Mouse (Mus musculus): ENCODE measurements around the gene Mab21l1. TPM values are rescaled to one million over a fixed set of nuclear protein-coding genes. Genes with fewer than 3 reads are reported as not detected.

Gene Mab21l1
- total RNA-seq (2021) = 1 to 10 TPM; 1.1 to 1.8 TPM

DNA sequence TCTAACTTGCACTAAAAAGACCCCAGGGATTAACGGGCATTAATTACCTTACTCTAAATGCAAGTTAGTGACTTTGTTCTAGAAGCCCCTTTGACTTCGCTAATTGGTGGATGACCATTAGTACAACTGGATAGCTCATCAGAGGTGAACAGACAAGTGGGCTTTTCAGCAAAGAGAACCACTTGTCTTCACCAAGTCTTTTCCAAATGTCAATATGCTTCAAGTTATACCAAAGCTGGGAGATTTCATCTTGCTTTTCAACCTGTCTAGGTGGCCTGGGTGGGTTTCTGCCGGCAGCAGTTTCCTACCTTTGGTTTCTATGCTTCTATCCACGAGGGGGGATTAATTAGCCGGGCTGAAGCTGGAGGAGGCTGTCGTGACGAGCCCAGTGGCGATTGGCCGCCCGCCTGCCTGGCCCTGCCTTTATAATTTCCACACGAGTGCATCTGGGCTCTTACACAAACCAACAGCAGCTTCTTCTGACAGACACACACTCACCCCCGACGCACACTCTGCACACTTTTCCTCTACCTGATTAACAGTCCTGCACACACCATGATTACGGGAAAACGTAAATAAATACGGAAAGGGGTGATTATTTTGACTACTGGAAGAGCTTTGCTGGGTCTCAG, at the start of gene Mab21l1:
Gene Mab21l1 (plus strand): TSS at position 455 of the 632 bp plus-strand sequence.
- intact Hi-C loops (cut with DNase I) = no loop called here
- DNase-seq (ENCODE audit: low spot score in 2 of 2) = no peak

DNA sequence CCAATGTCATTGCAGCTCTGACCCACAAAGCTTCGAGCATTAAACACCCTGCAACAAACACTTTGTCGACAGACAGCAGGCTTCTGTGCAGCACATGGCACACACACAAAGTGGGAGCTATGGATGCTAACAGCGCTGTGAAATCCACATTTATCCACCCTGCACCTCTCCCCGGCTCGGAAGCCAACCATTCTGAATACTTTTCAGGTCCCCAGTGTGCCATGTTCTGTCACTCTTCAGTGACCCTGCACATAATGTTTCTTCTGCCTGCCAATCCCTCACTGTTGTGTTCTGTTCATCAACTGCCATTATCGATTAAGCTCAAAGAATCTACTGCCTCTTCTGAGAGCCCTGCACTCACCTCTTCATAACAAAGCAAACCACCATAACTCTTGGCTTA, 48.6 kb upstream of the Mab21l1 start:
- DNase-seq (ENCODE audit: low spot score in 2 of 2) = no peak
- intact Hi-C loops (cut with DNase I) = no loop called here

DNA sequence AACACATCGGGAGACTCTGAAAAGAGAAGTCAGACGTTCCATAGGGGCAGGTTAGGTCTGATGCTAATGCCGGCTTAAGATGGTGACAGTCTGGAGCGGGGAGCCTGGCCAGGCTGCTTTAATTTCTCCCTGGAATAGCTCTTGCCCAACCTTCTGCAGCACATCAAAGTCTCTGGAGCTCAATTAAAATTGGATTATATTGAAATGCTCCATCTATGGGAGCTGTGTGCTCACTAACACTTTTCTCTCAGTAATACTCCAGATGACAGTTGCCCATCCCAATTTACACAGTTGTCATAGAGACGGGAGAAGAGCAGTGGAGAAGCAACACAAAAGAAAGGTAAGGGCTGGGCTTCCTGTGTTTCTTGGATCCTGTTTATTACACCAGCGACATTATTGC, 40.9 kb upstream of the Mab21l1 start:
- DNase-seq (ENCODE audit: low spot score in 2 of 2) = no peak
- intact Hi-C loops (cut with DNase I) = no loop called here

DNA sequence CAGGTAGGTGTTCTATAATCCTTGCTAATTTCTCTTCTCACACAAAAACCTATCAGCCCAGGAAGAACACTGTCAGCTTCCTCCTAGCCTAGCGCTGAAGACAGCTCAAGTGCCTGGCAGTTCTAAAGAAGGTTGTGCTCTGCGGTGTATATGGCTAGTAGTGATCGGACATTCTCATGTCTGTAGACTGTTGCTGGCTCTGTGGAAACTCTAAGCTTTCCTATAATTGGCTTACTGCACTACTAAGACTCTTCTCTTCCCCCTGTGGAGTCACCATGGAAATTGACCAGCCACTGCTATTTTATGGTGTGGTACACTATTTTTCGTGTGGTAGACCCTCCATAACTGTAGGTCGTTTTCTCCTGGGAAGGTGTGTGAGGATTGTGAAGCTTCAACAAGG, 40.1 kb upstream of the Mab21l1 start:
- intact Hi-C loops (cut with DNase I) = no loop called here
- DNase-seq (ENCODE audit: low spot score in 2 of 2) = no peak

DNA sequence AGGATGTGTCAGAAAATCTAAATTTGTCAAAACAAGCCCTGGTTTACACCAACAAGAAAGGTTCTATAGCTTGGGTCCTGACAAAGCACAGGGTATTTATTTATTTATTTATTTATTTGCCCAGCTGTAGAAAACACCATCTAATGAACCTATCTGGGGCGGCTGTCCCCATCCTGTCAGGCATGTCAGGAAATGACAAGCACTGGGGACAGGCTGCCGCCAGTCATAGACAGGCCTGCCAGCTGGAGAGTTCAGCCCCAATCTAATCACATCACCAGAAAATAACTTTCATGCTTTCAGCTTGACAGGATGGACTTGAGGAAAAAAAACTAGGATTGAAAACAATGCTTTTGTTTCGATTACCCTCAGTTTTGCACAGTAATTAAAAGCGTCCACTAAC, 39.7 kb upstream of the Mab21l1 start:
- intact Hi-C loops (cut with DNase I) = no loop called here
- DNase-seq (ENCODE audit: low spot score in 2 of 2) = no peak

DNA sequence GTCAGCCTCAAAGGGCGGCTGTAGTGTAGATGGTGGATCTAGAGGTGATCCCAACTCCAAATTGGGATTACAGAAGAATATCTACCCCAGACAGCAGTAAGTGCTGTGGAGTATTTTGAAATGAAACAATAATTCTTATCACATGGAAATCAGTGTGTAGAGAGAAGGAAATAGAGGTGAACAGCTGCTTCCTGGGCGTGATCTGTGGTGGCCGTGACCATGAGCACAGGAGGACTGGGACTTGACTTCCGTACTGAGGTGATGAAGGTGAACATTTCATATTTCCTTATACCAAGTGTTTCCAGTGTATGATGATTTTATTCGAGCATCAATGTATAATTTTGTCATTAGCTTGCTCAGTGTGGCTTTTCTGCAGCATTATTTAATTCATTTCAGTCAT, 38.4 kb upstream of the Mab21l1 start:
- intact Hi-C loops (cut with DNase I) = no loop called here
- DNase-seq (ENCODE audit: low spot score in 2 of 2) = no peak

DNA sequence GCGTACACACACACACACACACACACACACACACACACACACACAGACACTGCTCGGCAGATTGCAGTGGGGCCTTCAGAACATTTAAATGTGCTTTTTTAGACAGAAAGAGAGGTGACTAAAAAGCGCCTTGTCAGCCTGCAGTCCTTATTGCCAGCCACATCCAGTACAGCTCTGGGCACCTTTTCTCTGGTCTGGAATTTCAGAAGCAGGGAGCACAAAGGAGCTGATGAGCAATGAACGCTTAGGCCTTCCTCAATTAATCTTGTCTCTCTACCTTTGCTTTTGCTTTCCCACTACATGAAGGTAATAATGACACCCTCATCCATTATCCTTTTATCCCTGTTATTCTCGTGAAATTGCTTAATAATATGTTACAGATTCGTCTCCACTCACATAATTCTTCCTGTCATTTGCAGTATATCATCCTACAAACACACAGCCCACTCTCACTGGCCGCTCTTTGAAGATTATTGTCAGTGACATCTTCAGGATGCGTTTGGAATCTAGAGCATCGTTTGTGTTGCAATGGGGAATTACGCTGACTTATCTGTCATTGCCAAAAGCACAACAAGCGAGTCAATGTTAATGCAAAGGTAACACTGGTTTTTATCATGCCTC, 31.8 kb upstream of the Mab21l1 start:
- intact Hi-C loops (cut with DNase I) = no loop called here
- no peak for DNase-seq (ENCODE audit: low spot score in 2 of 2)

DNA sequence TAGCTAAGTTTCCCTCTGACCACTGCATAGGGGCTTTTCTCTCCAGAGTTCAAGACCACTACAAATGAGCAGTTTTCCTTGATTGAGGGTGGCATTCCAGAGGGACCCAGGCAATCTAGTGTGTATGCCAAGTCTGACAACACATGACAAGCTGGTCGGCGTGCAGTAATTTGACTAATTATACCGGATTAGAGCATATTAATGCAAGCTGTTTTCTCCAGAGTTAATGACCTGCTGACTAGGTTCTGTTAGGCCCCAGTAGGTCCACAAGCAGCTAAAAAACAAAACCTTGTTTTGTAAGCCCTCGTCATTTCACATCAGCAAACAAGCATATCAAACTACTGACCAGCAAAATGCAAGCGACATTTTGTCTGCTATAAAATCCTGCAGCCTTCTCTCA, 30.9 kb upstream of the Mab21l1 start:
- DNase-seq (ENCODE audit: low spot score in 2 of 2) = no peak
- intact Hi-C loops (cut with DNase I) = no loop called here

DNA sequence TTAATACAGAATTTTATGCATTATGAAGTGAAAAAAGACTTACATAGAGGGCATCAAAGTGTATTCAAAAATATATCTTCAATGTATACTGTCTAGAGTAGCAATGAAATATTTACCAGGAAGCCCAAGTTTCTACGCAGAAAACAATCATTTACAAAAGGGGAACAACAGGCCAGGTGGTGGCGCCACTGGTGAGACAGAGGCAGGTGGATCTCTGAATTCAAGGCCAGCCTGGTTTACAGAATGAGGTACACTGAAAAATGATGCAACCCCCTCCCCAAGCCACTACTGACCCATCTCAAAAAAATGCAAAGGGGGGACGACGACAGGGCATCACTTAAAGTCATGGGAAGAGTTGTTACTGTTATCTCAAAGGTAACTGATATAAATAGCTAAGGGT, 29.8 kb upstream of the Mab21l1 start:
- intact Hi-C loops (cut with DNase I) = no loop called here
- no peak for DNase-seq (ENCODE audit: low spot score in 2 of 2)

DNA sequence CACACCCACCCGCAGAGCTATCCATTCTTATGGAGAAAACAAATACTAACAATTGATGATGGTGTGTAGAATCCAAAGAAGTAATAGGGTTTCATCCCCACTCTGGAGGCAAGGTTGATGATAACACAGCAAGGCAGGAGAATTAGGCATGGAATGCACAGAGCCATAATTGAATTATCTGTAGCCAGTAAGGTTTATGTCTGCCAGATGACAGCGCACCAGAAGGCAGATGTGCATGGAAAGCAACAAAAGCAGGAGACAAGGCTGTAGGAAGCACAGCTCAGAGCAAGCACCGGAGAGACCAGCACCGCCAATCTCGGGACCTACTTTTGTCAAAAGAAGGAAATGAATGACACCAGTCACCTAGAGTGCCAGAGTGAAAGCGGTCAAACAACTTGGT, 28.4 kb upstream of the Mab21l1 start:
- intact Hi-C loops (cut with DNase I) = no loop called here

DNA sequence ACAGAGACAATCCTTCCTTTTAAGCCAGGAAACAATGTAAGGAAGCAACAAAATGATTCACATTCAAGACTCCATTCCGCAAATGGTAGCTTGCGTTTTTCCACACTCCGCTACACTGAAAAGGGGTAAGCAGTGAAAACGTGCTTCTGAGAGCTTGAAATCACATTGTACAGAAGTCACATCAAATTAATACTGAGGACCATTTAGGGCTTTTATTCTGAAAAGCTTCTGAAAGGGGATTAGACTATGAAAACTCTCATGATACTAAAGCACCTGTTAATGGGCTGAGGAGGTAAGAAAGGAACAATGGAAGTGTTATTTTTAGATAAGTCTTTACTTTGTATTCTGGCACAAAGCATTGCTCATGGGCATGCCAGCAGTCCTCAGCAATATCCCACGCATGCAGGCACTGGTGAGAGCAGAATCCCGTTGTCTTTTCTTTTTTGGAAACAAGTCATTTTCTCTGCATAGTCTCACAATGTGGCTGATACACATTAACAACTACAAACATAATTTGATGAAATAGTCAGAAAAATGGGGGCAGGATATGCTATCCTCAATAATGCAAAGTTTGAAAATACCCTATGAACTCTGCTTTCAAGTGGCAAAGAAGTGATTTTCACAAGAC, 27.2 kb upstream of the Mab21l1 start:
- DNase-seq (ENCODE audit: low spot score in 2 of 2) = peak in 1 of 2 experiments; percentile 66
- intact Hi-C loops (cut with DNase I) = no loop called here

More for the DNA sequence above, 28.4 kb upstream of the Mab21l1 start:
- no peak for DNase-seq (ENCODE audit: low spot score in 2 of 2)

DNA sequence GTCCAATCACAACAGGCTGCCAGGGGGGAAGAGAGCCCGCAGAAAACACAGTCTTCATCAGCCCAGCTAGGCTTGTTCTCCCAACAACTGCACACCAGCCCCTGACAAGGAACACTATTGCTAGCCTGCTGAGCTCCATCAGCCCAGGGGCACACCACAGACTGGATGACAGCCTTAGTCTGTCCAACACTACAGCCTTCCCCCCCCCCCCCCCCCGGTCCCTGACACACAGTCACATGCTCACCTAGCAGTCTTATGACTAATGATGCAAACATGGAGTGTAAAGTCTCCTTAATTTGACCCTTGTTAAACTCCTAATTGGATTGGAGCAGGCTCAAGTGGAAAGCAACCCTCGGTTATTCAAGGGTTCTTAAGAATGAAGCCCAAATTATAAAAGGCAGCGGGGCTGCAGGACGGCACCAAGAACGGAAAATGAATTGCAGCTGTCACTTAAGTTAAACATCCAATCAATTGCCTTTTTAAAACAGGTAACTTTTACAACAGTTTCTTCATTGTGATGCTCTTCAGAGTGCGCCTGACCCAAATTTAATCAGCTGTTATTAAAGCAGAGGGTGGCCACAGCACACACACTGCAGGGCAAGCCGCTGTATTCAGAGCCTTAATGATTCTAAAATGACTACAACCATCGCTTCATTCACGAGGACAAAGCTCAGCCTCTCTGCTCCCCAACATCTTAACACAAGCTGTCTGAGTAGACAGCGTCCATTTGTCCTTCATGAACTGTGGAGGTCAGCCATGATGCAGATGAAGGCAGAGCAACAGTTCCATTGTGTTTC, 26.3 kb upstream of the Mab21l1 start:
- intact Hi-C loops (cut with DNase I) = no loop called here
- DNase-seq (ENCODE audit: low spot score in 2 of 2) = no peak

DNA sequence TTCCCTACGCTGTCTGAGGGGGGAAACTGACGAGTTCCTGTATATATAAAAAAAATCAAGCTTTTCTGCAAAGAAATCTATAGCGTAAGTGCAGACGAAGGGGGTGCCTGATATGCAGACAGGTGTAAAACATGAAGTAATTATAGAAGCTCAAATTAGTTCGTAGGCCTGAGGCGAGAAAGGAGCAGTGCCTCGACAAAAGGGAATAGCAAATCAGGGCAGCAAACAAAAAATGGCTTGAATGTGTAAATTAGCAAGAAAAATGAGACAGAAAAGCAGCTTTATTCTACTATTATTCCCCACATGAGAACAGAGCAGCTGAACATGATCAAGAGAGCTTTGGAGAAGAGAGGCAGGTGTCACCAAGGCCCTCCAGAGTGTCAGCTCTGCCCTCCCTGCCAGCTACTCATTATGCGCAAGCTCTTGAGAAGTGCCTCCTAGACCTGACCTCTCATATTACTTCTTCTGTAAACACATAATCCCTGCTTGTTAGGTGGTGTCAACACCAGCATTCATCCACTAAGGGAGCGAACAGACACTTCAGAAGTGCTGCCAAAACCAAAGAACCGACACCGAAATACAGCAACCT, 25.6 kb upstream of the Mab21l1 start:
- peak in 1 of 2 experiments; percentile 44 for DNase-seq (ENCODE audit: low spot score in 2 of 2)
- intact Hi-C loops (cut with DNase I) = no loop called here

DNA sequence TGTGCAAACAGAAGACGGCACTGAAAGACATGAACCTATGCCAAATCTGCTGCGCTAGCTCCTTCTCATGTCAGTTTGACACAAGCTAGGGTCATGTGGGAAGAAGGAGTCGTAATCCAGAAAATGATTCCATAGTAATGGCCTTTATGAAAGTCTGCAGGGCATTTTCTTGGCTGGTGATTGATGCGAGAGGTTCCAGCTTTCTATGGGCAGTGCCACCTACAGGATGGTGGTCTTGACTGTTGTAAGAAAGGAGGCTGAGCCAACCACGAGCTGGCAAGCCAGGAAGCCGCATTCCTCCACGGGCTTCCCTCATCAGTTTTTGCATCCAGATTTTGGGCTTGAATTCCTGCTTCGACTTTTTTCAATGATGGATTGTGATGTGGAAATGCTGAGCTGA, 24.0 kb upstream of the Mab21l1 start:
- DNase-seq (ENCODE audit: low spot score in 2 of 2) = no peak
- intact Hi-C loops (cut with DNase I) = no loop called here

DNA sequence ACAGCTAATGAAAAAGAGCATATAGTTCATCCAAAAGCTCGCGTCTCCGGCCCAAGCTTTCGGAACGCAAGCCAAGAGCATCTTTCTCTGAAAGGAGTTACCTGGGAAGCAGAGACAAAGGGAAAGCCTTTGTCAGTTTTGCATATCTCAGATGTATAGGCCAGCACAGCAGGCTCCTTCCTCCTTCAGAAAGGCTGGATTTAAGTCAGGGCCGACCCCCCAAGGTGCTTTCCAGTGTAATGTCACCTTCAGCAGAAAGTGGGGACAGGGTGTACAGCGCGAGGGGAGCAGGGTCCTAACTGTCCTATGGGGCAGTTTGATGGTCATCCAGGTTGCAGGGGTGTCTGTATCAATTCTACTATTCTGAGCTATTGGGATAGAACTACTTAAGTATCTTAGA, 18.7 kb upstream of the Mab21l1 start:
- DNase-seq (ENCODE audit: low spot score in 2 of 2) = no peak
- intact Hi-C loops (cut with DNase I) = no loop called here

DNA sequence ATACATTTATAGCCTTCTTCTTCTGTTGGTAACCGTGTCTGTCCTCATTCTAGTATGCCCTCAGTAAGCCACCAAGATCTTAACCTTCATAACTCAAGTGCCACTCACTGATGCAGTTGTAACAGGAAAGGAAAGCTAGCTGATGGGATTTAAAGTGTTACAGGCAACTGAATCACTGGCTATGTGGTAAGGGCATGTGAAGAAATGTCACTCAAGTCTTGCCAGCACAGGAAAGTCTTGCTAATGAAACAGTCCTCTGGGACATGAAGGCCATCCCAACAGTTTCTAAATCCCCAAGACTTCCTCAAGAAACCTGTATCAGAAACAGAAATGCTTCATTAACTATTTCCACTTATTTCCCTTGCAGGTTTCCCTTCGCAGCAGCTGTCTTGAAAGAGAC, 13.7 kb upstream of the Mab21l1 start:
- intact Hi-C loops (cut with DNase I) = no loop called here
- DNase-seq (ENCODE audit: low spot score in 2 of 2) = no peak

DNA sequence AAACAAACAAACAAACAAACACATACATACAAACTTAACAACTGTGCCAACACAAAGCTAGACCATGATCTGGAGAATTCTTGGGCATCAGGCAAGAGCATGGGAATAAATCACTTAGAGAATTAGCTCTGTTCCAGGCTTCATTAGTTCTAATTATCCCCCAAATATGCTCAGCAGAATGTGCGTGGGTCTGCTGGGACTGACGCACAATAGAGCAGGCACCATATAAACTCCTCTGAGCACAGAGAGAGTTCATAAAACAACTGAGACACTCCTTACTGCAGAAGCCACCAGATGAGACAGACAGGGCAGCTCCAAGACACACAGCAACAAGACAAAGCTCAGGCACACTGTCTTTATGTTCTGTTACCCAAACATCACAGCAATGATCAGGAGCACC, 13.0 kb upstream of the Mab21l1 start:
- intact Hi-C loops (cut with DNase I) = no loop called here
- no peak for DNase-seq (ENCODE audit: low spot score in 2 of 2)

DNA sequence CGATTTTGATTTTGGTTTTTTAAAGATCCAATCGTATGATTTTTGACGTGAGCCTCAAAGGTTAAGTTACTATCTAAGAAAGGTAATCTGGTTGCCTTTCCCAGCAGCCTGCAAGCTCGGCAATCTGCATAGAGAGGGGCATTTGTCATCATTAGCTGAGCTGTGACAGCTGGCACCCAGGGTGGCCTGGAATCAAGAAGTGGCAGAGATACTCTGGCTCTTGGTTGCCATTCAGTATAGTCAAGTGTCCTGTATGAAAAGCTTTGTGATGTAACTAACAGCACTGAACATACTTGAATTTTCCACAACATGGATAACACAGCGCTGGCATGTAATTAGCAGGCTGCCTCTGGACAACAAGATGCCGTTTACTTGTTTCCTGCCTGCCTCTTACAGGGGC, 8.1 kb upstream of the Mab21l1 start:
- no peak for DNase-seq (ENCODE audit: low spot score in 2 of 2)
- intact Hi-C loops (cut with DNase I) = no loop called here

DNA sequence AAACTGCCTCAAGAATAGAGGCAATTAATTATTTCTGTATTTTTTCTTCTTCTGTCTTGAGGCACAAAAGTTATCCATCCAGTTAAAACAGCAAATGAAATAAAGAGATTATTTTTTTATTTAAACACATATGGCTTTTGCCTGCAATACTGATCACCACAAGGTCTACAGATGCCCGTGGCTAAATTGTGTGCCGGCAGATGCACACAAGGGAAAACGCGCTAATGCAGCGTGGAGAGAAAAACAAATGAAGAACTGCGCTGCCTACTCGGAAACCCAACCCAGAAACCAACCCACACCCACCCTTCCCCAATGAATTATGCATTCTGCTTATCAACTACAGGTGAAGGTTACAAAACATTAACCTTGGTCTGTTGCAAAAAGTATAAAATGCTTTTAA, 7.1 kb upstream of the Mab21l1 start:
- intact Hi-C loops (cut with DNase I) = no loop called here
- no peak for DNase-seq (ENCODE audit: low spot score in 2 of 2)

DNA sequence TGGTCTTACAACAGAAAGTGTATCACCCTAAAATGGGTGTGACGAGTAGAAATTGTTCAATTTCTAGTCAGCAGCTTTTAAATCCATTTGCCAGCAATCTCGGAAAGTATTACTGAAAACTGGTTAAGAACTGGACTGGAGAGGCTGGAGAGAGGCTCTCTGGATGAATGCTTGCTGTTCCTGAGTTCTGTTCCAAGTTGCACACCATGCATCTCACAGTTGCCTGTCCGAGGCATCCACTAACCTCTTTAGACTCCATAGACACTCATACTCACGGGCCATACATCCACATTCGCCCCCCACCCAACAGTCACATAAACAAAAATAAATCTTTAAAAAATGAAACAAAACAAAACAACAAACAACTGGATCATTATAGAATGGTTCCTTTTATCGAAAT, 6.6 kb upstream of the Mab21l1 start:
- intact Hi-C loops (cut with DNase I) = no loop called here
- DNase-seq (ENCODE audit: low spot score in 2 of 2) = no peak
